Mouse (Mus musculus): ENCODE data around the gene Inpp4b.

DNA sequence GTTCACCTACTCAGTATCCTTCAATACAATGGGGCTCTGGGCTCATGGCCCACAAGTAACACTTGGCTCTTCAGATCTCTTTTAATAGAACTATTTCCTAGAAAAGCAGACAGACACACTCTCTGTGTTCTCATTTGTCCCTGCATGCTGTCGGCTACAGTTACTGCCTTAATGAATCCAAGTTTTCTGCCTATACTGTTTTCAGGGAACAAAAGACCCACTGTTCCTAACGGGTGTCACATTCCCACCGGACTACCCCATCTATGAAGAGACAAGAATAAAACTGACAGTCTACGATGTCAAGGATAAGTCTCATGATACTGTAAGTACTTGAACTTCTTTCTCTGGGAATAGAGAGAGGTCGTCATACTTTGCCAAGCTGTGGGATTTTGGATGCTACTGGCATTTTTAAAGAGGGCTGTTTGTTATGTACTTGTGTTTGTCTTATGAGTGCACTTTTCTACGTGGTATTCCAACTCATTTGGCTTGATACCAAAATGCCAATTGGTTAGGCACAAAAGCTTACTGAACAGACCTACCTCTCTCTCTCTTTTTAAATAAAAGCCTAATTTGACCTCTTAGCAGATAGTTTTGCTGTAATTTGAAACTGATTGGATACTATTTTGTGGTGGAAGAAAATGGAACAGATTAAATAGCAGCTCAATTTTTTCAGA, 428.4 kb downstream of the Inpp4b start:
- TF ChIP-seq CTCF (IDR thresholded peaks at IDR 0.05) (no peak), EP300 (IDR thresholded peaks at IDR 0.05) (no peak)

All from lung, postnatal 0 days (tissue).